Mouse (Mus musculus) left cerebral cortex, postnatal 25 days (tissue): ENCODE results near the gene Cfp. TPM values are rescaled to one million over a fixed set of nuclear protein-coding genes. Genes with fewer than 3 reads are reported as not detected.

ENCODE experiments used
- DNase-seq, 2 experiments: peaks; one replicate each; pipeline ENCODE4 v3.0.0; 2022; ENCODE audit warnings: low spot score in 2 of 2, mixed read lengths in 1 of 2
- intact Hi-C: fragments of 180-260 bp; cut with DNase I; formaldehyde crosslinking; loops from one replicate; pipeline ENCODE4 v1.15.1; 2025
- total RNA-seq, 2 experiments: library from RNA; stranded (reverse); gene quantifications; 2 replicates each; pipeline ENCODE4 v1.2.3; 2021

Cfp gene
- 10 to 100 TPM; 10.3 to 15.0 TPM for total RNA-seq

DNA sequence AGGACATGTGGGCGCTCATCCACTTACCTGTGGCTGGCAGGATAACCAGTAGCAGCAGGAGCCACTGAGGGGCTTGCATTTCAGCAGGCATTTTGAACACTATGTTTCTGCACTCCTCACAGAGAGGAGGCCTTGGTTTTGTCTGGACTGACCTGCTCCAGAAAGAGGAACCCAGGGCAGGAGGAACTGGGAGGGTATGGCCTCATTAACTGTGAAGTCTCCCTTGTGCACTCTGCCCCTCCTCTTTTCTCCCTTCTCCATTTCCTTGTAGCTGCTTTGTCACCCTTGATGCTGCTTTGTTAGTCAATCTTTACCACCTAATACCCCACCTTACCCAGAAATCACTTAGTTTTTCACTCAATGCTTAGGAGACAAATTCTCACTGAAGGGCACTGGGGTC is at the start of gene Cfp:
Cfp (minus strand) TSS at position 192 of the 400 bp plus-strand sequence.
- intact Hi-C loops: no loop called here
- DNase-seq: no peak

DNA sequence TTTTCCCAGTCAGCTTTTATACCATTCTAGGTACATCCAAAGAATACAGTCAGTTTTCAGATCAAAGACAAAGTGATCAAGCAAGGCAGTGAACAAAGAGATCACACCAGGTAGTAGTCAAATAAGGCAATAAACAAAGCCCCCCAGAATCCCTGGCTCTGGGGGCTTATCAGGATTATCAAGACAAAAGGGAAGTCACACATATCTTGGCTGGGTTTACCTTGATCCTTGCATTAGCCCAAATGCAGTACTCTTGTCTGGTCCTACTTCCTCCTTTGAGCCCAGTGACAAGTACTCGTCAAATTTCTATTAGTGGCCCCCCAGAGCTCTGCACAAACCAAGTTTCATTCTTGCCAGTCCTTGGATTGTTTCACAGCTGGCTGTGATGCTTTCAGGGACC is 49.5 kb upstream of the Cfp start:
- intact Hi-C loops: no loop called here
- no peak for DNase-seq

DNA sequence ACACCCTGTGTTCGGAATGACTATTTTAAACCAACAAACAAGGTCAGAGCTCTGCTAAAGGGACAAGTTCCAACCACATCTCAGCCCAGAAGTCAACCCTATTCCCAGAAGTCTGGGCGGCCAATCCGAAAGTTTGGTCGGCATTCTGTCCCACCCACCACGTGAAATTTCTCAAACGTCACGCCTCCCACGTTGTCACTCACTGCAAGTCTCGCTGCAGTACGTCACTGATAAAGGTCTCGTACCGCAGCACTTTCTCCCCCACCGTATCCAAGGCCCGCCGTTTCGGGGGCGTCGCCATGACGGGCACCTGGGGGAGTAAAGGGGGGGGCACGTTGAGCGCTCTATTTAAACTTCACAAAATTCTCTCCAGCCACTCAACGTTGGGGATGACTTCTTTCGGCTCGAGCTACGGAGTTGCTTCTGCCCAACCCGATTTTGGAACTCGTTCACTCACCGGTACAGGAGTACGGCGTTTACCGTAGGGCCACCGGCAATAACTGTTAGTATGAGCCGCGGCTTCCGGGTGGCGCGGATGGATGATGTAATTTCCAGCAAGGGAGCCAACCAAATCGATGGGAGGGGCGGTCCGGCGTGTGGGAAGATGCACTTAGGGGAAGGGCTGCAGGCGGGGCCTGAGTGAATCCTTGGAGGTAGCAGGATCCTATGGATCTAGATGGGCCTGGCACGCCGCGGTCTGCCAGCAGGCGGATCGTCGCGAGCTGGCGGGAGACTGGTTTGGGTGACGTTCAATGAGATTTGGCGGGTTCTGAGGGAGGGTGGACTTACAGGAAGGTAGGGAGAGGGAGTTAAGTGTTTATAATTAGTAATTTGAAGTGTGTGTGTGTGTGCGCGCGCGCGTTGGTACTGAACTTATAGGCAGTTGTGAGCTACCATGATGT is 30.4 kb upstream of the Cfp start, which contains the start of gene Uxt:
Uxt (minus strand) TSS at position 541 of the 902 bp plus-strand sequence.
- intact Hi-C loops: loop anchor here (10.0 kb wide), 1 partner anchor 537 kb away; the partner anchor contains the start of gene Jade3
- DNase-seq: peak; percentile 86 to 93

GRCm38 (mm10) chrX:20950191-20950880 is 19.0 kb upstream of the Cfp start, which contains the start of gene Elk1:
TSS of gene Elk1 (minus strand) at chrX:20950608.
- intact Hi-C loops: no loop called here
- peak; percentile 76 to 95 for DNase-seq

GRCm38 (mm10) chrX:20946055-20946454 is 14.7 kb upstream of the Cfp start:
- intact Hi-C loops: loop anchor here (5.0 to 10.0 kb wide), 2 partner anchors 119 to 281 kb away; no protein-coding TSS in a partner anchor
- DNase-seq: peak; percentile 57 to 77

GRCm38 (mm10) chrX:20931963-20932362 is 608 bp upstream of the Cfp start:
- intact Hi-C loops: no loop called here
- DNase-seq: no peak

DNA sequence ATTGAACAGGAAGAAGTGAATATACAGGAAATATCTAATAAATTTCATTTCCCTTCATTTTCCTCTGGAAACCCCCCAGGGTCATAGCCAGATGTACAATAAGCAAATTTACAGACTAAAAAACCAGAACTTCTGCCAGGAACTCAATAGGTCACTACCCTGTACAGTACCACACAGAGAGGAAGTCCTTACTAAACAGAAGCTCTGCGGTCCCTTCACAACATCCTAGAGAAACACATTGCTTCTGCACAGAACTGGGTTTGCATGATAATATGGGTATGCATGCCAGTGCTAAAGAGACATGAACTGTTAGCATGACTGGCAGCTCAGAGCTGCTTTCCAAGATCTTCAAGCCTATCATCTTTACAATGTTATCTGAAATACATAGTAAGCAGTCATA is 1.5 kb downstream of the Cfp start:
- intact Hi-C loops: no loop called here
- DNase-seq: no peak

- intact Hi-C loops: loop anchor here (5.0 kb wide), 1 partner anchor 78 kb away; no protein-coding TSS in a partner anchor
- no peak for DNase-seq
Observed at GRCm38 (mm10) chrX:20924976-20925375, 6.4 kb downstream of the Cfp start.

GRCm38 (mm10) chrX:20923506-20923905 is 7.8 kb downstream of the Cfp start:
- intact Hi-C loops: loop anchor here (5.0 kb wide), 1 partner anchor 76 kb away; no protein-coding TSS in a partner anchor
- DNase-seq: no peak

DNA sequence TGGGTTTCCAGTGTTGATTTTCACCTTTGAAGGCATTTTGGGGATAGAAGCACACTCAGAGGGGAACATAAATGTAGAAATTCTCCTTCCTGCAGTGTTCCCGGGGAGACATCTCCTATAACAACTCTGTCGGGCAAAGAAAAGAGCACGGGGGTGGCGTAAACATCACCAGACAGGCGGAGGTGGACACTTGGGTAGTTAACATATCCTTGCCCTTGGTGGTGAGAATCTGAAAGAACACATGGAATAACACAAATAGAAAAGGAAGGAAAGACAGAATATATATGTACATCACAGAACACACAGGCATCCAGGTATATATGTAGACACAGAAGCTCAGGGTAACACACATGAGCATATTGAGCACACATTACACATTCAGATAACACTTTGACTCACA is 10.0 kb downstream of the Cfp start:
- intact Hi-C loops: loop anchor here (2.0 to 5.0 kb wide), 2 partner anchors 74 to 93 kb away; no protein-coding TSS in a partner anchor
- peak in 1 of 2 experiments; percentile 62 for DNase-seq

DNA sequence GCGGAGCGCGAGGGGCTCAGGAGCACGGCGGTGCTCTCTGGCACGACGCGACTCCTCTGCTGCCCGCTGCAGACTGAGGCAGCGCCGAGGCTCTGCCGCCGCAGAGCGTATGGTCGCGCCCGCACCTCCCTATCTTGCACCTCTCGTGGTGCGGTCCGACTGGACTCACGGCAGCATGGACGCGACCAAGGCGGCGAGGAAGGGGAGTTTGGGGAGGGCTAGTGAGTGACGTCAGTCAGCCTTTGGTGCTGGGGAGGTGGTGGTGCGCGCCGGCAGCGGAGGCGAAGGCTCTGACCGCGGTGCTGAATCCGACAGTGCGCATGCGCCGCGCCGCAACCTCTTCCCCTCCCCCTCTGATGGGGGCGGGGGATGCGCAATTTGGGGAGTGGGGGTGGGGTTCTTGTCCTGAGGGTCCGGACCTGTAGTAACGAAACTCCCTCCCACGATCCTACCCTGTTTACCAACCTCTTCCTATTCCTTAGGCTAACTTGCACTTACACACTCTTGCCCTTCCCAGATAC is 10.5 kb downstream of the Cfp start, which contains the start of gene Syn1:
Syn1 (minus strand) TSS at position 161 of the 521 bp plus-strand sequence.
- intact Hi-C loops: loop anchor here (2.0 to 5.0 kb wide), 2 partner anchors 74 to 92 kb away; no protein-coding TSS in a partner anchor

GRCm38 (mm10) chrX:20920249-20920843 is 11.0 kb downstream of the Cfp start:
- no peak for DNase-seq
- intact Hi-C loops: loop anchor here (2.0 to 5.0 kb wide), 2 partner anchors 73 to 92 kb away; no protein-coding TSS in a partner anchor

More for the DNA sequence above, 10.5 kb downstream of the Cfp start, which contains the start of gene Syn1:
- peak; percentile 82 to 93 for DNase-seq

- peak in 1 of 2 experiments; percentile 64 for DNase-seq
- intact Hi-C loops: no loop called here
Observed at GRCm38 (mm10) chrX:20915075-20915474, 16.3 kb downstream of the Cfp start.

DNA sequence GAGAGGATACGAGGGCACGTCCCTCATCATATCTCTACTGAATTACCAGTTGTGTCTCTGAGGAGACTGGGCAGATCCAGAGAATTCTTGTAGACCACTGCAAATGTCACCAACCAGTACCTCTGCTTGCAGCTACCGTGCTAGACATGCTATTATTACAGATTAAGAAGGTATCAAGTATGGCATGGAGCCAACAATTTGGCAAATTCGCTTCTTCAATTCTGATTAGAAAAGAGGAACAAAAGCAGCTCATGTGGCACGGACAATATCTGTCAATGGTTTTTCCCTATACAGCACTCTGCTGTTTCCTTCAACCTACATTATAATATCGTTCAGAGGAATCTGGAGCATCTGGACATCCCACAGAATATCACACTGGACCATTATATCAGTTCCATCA is 17.6 kb downstream of the Cfp start:
- DNase-seq: no peak
- intact Hi-C loops: no loop called here

DNA sequence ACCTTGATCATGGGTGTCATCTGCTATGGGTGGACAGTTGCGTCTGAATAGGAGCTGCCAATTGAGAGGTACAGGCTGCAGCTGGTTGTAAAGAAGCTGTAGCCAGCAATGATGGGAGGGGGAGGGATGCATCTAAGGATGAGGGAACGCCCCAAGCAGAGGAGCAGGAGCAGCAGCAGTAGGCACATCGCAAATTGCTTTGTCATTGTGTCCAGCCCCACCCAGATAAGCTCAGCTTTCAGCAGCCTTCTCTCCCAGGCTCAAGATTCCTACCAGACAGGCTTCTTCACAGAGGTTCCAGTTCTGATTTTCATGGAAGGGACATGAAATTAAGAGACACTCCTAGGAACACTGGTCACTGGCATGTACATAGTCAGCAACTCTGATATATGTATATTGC is 21.3 kb downstream of the Cfp start:
- DNase-seq: no peak
- intact Hi-C loops: no loop called here
